Mouse (Mus musculus) bone marrow macrophage, adult 2 months (primary cell): Measurements from ENCODE around the gene Hunk.

Experiments used
- CTCF ChIP-seq: IDR thresholded peaks from 2 replicates; pipeline ENCODE4 v1.5.1; 2012; ENCODE audit warnings: low read depth, mild to moderate bottlenecking, low read length, moderate library complexity
- POLR2A ChIP-seq: IDR thresholded peaks from 2 replicates; pipeline ENCODE4 v1.6.1; 2012; ENCODE audit warnings: mild to moderate bottlenecking, low read depth, low read length, borderline replicate concordance

DNA sequence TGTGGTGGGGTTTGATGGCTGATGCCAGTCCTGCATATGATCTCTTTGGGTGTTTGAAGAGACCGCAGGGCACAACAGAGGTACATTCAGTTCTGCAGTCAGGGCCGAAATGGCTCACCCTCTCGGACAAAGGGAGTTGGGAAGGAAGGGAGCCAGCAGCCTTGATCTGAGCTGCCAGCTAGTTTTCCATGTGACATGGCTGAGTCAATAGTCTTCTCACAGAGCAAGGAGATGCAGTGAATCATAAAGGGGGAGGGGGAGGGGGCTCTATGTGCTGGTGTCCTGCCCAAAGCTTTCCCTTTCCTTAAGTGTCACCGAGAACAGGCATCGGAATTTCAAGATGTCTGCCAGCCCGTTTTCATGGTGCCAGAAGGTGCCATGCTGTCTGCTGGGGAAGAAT lies 46.8 kb upstream of the Hunk start:
- TF ChIP-seq CTCF: no peak
- TF ChIP-seq POLR2A: no peak
